Mouse (Mus musculus): ENCODE results near the gene Nup107.

Gene Nup107

DNA sequence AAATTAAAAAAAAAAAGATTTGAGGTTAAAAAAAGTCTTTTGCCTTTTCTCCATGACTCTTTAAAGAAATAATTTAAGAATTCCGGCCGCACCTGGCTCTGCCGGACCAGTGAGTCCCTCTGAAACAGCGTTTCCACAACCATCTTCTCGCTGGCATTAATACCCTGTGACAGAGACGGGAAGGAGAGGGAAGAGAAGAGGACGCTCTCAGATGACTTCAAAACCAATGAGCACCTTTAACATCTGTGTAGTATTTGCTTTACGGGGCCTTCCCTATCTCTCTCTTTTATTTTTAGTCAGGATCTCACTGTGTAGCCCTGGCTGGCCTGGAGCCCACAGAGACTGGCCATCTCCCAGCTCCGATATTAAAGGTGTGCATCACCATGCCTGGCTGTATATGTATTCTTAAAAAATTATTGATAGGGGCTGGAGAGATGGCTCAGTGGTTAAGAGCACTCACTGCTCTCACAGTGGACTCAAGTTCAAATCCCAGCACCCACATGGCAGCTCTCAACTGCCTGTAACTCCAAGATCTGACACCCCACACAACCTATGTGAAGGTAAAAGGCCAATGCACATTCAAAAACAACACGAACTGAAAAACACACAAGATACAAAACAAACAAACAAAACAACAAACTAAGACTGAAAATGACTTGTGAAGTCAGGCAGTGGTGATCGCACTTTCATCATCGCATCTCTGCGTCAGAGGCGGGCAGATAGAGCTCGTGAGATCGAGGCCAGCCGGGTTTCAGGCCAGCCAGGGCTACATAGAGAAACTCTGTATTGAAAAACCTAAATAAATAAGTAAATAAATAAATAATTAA is 14.8 kb downstream of the Nup107 start:
- DNase-seq (ENCODE audit: low spot score in 2 of 2): no peak

DNA sequence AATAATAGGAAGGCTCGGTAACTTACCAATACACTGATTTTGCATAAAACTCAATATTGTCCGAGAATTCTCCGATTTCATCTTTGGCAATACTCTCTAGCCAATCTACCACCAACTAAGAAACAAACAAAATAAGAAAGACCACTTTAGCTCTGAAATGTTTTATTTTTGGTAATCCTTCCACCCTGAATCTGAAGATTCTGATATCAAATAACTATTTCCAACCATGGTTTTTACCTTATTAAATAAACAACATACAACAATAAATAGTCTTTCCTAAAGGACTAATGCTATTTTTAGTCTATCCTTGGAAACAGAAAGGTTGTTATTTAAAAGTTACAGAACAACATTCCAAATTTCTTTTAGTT is 15.4 kb downstream of the Nup107 start:
- DNase-seq (ENCODE audit: low spot score in 2 of 2): no peak

DNA sequence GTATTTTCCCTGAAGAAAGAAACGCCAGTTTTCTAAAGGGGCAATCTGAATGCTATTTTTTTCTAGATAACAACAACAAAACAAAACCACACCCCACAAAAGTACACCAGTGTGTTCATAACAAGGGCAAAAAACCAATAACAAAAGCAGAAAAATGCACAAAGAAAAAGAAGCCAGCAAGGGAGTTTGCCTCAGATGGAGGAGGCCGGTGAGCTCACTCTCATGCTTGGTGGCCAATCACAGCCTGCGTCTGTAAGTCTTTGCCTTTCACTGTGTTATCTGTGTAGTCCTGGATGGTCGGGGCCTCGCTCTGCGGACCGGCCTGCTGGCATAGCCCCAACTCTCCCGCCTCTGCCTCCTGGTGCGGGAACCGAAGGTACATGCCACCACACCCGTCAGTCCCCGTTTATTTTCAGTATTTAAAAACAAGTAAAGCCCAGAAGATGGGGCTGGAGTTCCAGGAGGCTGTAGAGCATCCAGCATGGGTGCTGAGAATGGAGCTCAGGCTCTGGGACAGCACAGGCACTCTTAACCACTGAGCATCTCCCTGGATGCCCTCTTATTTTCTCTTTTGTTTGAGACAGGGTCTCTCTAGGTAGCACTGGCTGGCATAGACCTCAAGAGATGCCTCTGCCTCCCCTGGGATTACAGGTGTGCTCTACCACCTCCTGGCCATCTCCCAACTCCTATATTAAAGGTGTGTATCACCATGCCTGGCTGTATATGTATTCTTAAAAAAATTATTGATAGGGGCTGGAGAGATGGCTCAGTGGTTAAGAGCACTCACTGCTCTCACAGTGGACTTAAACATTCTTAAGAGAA is 16.0 kb downstream of the Nup107 start:
- no peak for DNase-seq (ENCODE audit: low spot score in 2 of 2)

DNA sequence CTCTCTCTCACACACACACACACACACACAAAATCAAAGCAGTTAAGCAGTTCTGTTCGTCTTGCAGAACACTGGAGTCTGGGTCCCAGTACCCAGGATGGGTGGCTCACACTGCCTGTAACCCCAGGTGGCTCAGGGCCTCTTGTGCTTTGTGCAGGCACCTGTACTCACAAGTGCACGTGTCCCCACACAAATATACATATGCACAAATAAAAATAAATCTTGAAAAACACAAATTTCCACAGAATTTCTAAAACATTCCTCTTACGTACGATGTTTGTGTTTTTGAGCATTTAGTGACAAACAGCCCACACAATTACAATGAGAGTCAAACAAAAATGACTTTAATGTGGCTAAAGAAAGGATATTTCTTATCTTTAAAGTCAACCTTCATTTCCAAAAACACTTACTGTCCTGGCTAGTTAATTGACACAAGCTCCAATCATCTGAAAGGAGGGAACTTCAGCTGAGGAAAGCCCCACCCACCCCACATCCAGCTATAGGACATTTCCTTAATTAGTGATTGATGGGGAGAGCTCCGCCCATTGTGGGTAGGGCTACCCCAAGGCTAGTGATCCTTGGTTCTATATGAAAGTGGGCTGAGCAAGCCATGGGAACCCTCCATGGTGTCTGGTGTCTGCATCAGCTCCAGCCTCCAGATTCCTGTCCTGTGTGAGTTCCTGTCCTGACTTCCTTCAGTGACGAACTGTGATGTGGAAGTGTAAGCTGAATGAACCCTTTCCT is 16.9 kb downstream of the Nup107 start:
- DNase-seq (ENCODE audit: low spot score in 2 of 2): no peak

DNA sequence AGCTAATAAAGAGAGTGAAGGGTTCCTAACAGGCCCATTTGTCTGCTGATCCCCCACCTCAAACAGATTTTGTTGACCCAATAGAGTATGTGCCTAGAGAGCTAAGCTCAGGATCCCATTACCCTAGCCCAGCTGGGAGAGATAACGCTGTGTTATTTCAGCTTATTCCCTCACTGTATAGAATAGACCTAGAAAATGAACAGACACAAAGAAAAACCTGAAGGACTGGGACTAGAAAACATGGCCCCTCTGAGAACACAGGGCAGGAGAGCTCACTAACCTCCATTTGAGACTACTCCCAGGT is 17.7 kb downstream of the Nup107 start:
- DNase-seq (ENCODE audit: low spot score in 2 of 2): no peak

DNA sequence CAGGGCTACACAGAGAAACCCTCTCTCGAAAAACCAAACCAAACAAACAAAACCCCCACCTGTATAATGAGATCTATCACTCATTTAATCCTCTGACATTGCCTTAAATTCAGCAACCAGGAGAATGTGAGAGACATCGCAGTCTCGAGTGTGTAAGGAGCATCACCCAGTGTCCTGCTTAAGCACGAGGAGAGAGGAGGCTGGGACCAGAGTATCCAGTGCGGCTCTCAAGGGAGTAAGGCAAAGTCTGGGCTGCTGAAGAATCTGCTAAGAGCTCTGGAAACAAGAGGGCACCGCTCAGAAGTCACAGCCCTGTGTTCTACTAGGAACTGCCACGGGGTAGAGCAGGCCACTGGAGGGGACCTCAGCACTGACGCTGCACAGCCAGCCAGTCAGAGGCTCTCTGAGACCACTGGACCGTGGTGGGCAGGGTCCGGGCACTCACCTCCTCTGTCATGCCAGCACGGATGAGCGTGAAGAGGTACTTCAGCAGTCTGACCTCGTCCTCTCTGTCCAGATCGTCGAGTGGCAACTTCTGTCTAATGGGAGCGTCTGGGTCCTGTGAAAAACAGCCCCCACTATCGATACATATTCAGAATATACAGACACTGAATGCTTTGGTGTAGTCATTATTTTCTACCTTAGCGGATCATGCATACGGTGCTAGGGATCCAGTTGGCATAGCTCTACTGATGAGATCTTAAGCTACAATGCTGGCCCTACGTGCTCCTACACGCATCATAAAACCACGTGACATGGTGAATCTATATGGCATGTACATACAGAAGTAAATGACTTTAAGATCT is 18.3 kb downstream of the Nup107 start:
- DNase-seq (ENCODE audit: low spot score in 2 of 2): no peak

DNA sequence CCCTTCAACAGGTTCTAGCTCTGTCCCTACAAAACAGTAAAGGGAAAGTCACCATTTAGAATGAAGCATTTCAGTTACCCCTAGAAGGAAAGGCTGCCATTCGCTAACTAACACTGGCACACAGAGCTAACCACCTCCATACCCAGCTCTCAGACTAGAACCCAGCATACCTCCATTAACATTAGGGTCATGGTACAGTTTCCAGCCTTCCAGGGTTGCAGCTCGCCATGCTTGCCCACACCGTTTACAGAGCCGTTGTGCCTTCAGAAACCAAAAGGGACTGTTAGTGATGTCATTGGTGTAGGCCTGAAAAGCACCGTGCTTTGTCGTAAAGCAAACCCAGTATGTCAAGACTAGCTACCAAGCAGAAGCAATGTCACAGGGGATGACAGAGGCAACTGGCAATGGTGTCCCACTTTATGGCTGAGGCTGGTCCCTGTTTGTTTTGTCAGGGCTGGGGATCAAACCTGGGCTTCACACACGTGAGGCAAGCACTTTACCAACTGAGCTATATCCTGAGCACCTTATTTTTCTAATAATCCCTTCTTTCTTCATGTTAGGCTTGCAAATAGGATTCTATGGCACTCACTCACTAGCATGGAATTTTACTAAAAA is 19.3 kb downstream of the Nup107 start:
- no peak for DNase-seq (ENCODE audit: low spot score in 2 of 2)

DNA sequence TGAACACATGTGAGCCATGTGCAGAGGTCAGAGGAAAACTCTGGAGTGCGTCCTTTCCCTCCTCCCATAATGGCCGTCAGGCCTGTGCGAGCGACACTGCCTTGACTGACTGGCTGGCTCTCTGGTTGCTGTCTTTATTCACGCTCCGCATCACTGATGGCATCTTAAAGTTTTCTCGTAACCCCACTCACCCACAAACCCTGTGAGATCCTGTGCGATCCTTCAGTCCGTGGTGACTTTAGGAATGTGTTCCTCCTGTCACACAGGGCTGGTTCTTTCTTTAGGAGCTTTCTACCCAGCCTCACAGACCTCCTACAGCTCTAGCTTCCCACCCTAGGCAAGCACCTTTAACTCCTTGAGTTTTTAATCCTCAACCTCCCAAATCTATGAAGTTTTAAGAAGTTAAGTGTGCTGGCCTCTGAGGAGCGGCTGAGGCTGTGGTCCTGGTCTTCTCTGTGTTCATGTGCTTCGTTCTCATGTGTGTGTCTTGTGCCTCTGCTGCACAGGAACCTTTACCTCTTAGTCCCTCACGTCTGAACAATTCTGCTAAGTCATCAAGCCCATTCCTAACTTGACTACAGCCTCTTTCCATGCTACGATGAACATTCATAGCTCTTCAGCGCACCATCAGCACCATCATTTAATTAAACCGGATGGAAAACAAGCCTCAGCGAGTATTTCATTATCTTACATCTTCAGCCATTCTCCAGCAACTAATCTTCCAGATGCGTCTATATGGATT is 20.0 kb downstream of the Nup107 start:
- no peak for DNase-seq (ENCODE audit: low spot score in 2 of 2)

DNA sequence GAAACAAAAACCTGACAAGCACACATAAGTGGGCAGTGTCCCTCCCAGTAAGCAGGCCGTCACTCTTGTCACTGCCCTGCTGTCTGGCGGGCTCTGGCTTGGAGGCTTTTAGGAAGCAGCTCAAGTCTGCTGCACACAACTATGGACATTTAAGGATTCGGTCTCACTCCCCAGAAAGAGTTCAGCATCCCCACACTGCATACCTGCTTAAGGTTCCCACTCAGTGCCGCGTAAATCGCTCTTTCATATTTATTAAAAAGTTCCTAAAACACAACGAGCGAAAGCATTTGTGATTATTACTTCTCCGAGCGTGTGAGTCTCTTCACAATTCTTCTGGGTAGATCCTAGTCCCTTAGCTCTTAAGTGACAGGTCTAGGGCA is 21.4 kb downstream of the Nup107 start:
- no peak for DNase-seq (ENCODE audit: low spot score in 2 of 2)

DNA sequence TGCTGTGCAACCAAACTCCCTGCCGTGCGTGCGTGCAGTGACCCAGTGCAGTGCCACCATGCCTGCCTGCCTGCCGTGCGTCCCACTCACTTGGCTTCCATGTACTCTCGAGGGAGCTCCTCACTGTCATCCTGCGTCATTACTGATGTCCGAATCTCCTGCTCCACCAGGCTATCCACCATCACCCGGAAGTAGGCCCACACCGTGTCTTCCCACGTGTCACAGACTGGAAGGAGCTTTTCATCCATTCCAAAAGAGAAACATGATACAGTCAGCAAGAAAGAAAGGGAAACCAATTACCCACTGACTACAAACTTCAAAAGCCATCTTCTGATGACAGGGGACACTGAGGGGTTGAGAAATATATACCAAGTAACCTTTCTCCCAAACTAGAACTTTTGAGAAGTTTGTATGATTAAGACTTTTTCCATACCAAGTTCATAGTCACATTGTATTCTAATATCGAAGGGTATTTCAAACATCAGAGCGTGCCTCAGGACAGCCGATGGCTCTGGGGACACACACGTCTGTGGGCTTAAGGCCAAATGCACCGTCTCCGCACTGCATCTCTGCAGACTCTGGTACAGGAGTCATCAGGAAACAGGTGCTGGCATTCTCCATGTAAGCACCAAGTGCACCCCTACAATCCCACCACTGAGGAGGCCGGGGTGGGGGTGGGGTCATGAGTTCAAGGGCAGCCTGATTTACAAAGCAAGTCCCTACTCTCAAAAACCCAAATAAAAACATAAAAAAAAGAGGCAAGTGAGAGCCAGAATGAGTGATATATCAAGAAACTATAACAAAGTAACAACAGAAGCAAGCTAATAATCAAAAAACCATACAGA is 22.0 kb downstream of the Nup107 start:
- DNase-seq (ENCODE audit: low spot score in 2 of 2): no peak

DNA sequence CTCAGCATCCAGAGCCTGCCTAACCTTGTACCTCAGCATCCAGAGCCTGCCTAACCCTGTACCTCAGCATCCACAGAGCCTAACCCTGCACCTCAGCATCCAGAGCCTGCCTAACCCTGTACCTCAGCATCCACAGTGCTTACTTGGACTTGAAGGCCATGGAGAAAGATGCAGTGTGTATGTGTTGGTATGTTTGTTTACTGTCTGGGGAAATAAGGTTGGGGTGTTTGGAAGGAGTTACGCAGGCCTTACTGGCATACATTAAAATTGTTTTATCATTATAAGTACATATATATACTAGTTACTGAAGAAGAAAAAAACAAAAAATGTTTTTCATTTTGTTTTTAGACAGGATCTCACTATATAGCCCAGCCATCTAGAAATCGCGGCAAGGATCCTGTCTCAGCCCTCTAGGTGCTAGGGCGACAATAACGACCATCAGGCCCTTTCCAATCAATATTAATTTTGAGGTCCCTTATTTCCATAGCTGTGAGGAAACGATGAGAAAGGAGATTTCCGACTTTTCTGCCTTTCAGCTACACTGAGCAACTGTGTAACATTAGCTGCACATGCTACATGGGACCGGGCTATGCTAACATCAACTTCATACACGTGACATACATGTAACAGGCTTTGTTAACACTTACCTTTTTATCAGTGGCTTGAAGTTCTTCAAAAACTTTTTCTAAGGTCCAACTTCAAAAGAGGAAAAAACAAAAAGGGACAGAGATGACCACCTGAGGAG is 22.8 kb downstream of the Nup107 start:
- DNase-seq (ENCODE audit: low spot score in 2 of 2): no peak

DNA sequence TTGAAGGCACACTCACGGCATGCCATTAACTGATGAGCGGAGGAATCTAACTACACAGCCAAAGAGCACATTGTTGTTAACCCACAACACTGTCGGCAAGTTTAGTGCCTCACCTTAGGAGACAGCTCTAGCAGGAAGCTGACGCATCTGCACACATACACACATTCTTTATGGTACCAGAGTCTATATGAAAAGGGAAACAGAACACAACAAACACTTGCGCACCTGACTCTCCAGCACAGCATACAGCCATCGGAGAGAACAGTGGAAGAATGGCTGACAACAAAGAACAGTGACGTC is 24.4 kb downstream of the Nup107 start:
- no peak for DNase-seq (ENCODE audit: low spot score in 2 of 2)

DNA sequence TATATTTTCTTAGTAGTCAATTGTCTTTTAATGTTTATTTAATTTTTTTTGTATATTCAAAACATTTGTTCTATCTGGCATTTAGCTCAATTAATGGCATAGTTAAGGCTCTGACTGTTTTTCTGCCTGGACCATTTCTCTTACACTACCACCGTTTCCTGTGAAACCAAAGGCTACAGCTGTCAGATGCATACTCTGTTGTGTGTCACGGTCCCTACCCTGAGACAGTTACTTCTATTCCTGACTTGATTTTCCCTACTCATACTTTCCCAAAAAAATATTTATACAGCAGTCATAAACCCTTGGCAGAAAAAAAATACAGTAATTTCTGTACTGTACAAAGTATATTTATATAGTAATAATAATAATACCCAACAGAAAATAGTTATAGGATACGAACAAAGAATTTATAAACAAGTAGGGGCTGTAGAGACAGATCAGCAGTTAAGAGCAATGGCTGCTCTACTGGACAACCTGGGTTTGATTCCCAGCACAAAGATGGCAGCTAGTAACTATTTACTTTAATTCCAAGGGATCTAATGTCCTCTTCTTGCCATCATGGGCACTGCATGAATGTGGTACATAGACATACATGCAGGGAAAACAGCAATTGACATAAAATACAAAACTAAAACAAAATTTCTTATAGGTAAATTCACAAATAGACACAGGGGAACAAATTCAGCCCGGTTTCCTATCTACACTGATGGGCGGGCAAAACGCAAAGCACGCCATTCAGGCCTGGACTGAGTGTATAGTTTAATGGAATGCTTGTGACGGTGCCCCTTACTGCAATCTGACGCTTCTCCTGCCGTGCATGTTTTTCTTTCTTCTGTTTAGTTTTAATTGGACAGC is 25.0 kb downstream of the Nup107 start:
- no peak for DNase-seq (ENCODE audit: low spot score in 2 of 2)

DNA sequence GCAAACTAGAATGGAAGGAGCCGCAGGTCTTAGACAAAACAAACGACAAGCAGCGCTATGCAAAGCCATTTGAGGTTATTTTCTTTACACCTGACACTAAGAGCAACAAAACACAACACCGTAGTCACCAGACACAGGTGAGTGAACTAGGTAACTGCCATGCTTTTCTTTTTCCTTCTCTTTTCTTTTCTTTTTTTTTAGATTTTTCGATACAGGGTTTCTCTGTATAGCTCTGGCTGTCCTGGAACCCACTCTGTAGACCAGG is 25.7 kb downstream of the Nup107 start:
- no peak for DNase-seq (ENCODE audit: low spot score in 2 of 2)

DNA sequence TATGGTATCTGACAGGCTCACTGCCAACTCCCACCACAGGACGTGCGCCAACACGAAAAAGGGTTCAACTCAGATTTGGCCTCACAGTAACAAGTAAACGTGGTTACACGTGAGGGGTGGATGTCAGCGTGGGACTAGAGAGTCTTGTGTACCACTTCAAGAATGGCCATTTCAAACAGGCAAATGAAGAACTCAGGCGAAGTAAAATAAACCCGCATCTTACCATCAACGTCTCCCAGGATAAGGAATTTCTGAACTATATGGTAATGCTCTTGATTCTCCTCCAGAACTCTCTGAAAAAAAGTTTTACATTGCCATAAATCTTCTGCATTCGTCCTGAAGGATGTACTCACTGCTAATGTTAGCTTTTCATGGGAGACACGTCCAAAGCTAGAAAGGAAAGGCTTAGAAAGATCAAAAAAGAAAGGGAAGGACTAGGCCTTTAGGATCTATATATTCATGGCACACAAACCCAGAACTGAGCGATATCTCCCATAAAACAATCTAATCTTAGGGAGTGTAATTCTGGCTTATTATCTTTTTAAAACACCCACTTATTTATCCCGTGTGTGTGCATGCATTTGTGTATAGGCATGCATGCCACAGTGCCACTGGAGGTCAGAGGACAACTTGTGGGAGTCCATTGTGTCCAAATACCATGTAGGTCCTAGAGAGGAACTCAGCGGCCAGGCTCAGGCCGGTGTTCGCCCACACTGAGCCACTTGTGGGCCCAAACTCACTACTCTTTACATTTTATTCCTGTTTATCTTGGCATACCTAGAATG is 26.2 kb downstream of the Nup107 start:
- no peak for DNase-seq (ENCODE audit: low spot score in 2 of 2)

DNA sequence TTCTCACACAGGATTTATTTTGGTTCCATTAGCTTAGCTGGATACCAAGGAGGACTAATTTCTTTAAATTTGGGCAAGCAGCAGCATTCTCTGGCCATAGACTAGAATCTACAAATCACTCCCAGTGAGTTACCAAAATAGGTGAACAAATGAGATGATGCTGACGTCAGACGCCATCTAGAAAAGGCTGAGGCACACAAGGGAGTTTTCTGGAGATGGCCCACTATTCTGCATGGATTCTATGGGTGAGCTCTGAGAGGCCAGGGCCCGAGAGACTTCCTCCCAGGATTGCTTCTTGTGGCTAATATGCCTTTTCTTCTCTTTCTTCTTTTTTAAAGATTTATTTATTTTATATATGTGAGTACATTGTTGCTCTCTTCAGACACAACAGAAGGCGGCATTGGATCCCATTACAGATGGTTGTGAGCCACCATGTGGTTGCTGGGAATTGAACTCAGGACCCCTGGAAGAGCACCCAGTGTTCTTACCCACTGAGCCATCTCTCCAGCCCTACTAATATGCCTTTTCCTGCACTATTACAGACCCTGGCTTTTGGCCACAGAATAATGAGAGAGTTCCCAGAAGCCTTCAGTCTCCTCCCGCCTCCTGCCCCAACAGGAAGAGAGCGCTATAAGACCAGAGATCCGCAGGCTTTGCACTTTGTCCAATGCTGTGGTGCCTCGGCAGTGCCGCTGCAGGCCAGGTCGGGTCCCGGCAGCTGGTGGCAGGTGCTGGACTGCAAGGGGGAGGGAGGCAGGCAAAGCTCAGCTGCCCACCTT is 27.2 kb downstream of the Nup107 start:
- no peak for DNase-seq (ENCODE audit: low spot score in 2 of 2)

DNA sequence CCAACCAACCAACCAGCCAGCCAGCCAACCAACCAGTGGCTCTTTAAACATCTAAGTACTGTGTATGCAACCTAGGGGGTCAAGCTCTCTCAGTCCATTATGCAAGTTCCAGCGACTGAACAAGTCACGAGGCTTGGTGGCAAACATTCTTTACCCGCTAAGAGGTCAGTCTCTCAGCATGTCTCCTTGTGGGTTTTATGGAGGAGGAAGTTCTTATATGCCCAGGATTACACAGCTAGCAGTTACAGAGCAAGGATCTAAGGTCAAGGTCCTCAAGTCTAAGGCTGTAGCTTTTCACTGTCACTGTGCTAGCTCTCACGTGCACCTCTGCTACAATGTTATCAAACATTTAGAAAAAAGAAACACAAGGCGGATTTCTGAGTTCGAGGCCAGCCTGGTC is 27.9 kb downstream of the Nup107 start:
- DNase-seq (ENCODE audit: low spot score in 2 of 2): no peak

All from right cerebral cortex, postnatal 36 days (tissue).